ENCODE assay signal across 10 mouse cellular contexts in the genomic region with DNA sequence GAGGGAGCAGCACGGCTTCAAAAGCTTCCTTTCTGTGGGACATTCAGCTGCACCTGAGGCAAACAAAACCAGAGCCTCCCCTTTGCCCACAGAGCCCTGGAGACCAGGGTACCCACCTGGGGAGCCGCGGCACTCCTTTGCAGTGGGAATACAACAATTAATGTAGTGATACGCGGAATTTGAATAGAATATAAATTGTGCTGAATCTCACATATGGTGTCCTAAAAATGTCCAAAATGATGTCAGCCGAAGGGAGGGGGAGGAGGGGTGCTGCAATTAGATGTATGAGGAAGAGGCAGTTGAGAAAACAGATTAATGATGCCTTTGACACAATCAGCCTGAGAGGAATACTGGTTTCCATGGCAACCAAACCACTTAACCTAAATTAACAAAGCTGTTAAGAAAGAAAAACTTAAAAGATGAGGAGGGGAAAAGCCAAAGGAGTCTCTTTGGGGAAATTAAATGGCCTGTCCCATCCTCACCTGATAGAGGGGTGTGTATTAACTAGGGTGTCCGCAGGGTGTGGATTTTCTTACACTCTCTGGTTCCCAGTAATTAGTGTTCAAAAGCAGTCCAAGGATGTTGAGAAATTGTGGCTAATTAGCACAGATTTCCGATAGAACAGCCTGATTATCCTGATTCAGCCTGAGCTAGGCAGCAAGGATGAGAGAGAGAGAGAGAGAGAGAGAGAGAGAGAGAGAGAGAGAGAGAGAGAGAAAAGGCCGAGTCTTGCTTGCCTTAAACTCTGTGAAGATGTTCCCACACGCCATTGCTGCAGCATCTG.
DNase-seq lines count a peak whose midpoint lies in the region.
"Had no signal": no experiment of that assay in that cellular context is flagged by ENCODE, and none has a peak within 500 bp of the region (broad histone marks: within the 10 kb centered on the region; RNA-seq: fewer than 3 reads in every experiment).

No protein-coding gene starts in this region.

- peak; percentile 20 for DNase-seq in layer of hippocampus, adult 11-12 months (ENCODE audit: low spot score)
- no peak for DNase-seq in layer of hippocampus, postnatal 25 days (ENCODE audit: extremely low spot score in 1 of 2, low spot score in 1 of 2)
- peak; percentile 52 to 60 for DNase-seq in cerebellum, postnatal 36 days
- DNase-seq in layer of hippocampus, adult 8-10 months (ENCODE audit: low spot score in 2 of 2), result peak; percentile 13 to 44
- DNase-seq in retina, postnatal 1 day, result peak; percentile 83
- no peak for DNase-seq in adrenal gland, adult 18-20 months (ENCODE audit: low spot score in 2 of 2)
- no peak for DNase-seq in gastrocnemius, adult 18-20 months (ENCODE audit: low spot score)
- DNase-seq in lung, postnatal 10 days, result no peak
- DNase-seq: heart, postnatal 10 days; lung, embryonic 14.5 days had no signal

Comparison
In these comparisons a context has a peak if more than half of its experiments do, and no peak if none do; other contexts are left out.
1. DNase-seq: peak in layer of hippocampus, adult 11-12 months (single experiment), cerebellum, postnatal 36 days (2 of 2), layer of hippocampus, adult 8-10 months (2 of 2) and retina, postnatal 1 day (single experiment); none in layer of hippocampus, postnatal 25 days (0 of 2), adrenal gland, adult 18-20 months (0 of 2), gastrocnemius, adult 18-20 months (single experiment) and lung, postnatal 10 days (single experiment).